Mouse (Mus musculus) inflammation-experienced regulatory T-cells, adult 16 weeks (primary cell): ENCODE measurements around the gene Gm21119. TPM values are rescaled to one million over a fixed set of nuclear protein-coding genes. Genes with fewer than 3 reads are reported as not detected.

Source experiments
- polyA plus RNA-seq: library from polyadenylated mRNA; unstranded; fragments of 100-300 nt; shearing (Covaris generic); gene quantifications from one replicate; pipeline ENCODE4 v1.2.1, GENCODE M21; 2017

Gm21119 gene
- polyA plus RNA-seq = not detected

DNA sequence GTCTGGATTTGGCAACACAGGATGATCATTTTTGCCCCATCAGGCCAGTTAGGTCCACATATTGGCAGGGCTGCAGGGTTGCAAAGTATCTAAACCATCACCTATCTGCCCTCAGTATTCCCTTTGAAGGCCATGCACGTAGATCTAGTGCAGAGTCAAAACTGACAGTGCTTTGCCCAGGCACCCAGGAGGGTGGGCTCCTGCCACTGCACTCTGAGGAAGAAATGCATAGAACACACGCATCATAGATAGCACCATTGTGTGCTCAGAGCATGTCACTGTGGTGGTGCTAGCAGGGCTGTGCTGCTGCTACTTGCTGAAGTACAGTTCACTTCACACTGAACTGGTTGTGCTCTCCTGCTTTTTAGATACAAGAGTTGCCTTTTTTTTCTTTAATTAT, at the start of gene Gm21119:
Gene Gm21119, plus strand, starts transcription at position 301 of the 400 bp plus-strand sequence.

